Mouse (Mus musculus) cortical plate, adult 2 months (tissue): ENCODE results near the gene Hpcal4.

Source experiments
- CTCF ChIP-seq: fragments of 200-500 bp; IDR thresholded peaks from 2 replicates; pipeline ENCODE4 v1.5.1; 2011; ENCODE audit warnings: mild to moderate bottlenecking, control low read depth, low read length; ENCODE audit not compliant: insufficient read depth; ENCODE audit errors: extremely low read depth
- POLR2A ChIP-seq: fragments of 200-500 bp; IDR thresholded peaks from 2 replicates; pipeline ENCODE4 v1.6.1; 2011; ENCODE audit warnings: mild to moderate bottlenecking, low read length, control low read depth; ENCODE audit not compliant: insufficient read depth; ENCODE audit errors: extremely low read depth

GRCm38 (mm10) chr4:123182328-123183238 lies at the start of gene Hpcal4:
- TF ChIP-seq POLR2A, result 0 out of 2 replicates have a peak, but pooled peaks have one; percentile 17
- TF ChIP-seq CTCF, result no peak
